Mouse (Mus musculus) thymus, adult 2 months (tissue): Measurements from ENCODE around the gene Mcm10. TPM values are rescaled to one million over a fixed set of nuclear protein-coding genes. Genes with fewer than 3 reads are reported as not detected.

Experiments used
- DNase-seq: peaks from one replicate; pipeline ENCODE4 v3.0.0; 2021
- H3K27ac ChIP-seq: fragments of 200-500 bp; 2 replicates; pipeline ENCODE4 v1.5.1; 2012; ENCODE audit warnings: low read length, control low read depth; ENCODE audit not compliant: control insufficient read depth, insufficient read depth
- H3K27me3 ChIP-seq: fragments of 200-500 bp; 2 replicates; pipeline ENCODE4 v1.6.1; 2012; ENCODE audit warnings: mild to moderate bottlenecking, low read length, moderate library complexity, mixed read lengths; ENCODE audit not compliant: control insufficient read depth, insufficient read depth
- H3K36me3 ChIP-seq: fragments of 200-500 bp; 2 replicates; pipeline ENCODE4 v1.6.1; 2012; ENCODE audit warnings: mild to moderate bottlenecking, low read length, moderate library complexity; ENCODE audit not compliant: control insufficient read depth, insufficient read depth
- H3K4me1 ChIP-seq: fragments of 200-500 bp; replicated peaks from 2 replicates; pipeline ENCODE4 v1.6.1; 2012; ENCODE audit warnings: low read length; ENCODE audit not compliant: control insufficient read depth, insufficient read depth
- H3K4me3 ChIP-seq: fragments of 200-500 bp; 2 replicates; pipeline ENCODE4 v1.5.1; 2012; ENCODE audit warnings: mild to moderate bottlenecking, low read length, control low read depth, moderate library complexity; ENCODE audit not compliant: control insufficient read depth, insufficient read depth
- CTCF ChIP-seq: fragments of 200-500 bp; IDR thresholded peaks from 2 replicates; pipeline ENCODE4 v1.5.1; 2012; ENCODE audit warnings: mild to moderate bottlenecking, control low read depth, low read length, moderate library complexity, borderline replicate concordance; ENCODE audit not compliant: control insufficient read depth, poor library complexity, insufficient read depth; ENCODE audit errors: extremely low read depth
- POLR2A ChIP-seq: fragments of 200-500 bp; IDR thresholded peaks from 2 replicates; pipeline ENCODE4 v1.6.1; 2012; ENCODE audit warnings: mild to moderate bottlenecking, low read length, control low read depth, moderate library complexity; ENCODE audit not compliant: control insufficient read depth, poor library complexity, insufficient read depth; ENCODE audit errors: extremely low read depth
- WGBS: fragments of 180-500 bp; shearing (Covaris S2); methylation state at CpG from one replicate; pipeline ENCODE4 v1.1.7; 2018; 5-methylcytosine and 5-hydroxymethylcytosine counted together
- polyA plus RNA-seq: library from polyadenylated mRNA; depleted of rRNA; stranded (reverse); fragments of >200 nt; gene quantifications from 2 replicates; pipeline ENCODE4 v1.2.3, GENCODE M21; 2012; rRNA removed

Mcm10 gene
- 21.1 and 28.5 TPM in 2 replicates for polyA plus RNA-seq

DNA sequence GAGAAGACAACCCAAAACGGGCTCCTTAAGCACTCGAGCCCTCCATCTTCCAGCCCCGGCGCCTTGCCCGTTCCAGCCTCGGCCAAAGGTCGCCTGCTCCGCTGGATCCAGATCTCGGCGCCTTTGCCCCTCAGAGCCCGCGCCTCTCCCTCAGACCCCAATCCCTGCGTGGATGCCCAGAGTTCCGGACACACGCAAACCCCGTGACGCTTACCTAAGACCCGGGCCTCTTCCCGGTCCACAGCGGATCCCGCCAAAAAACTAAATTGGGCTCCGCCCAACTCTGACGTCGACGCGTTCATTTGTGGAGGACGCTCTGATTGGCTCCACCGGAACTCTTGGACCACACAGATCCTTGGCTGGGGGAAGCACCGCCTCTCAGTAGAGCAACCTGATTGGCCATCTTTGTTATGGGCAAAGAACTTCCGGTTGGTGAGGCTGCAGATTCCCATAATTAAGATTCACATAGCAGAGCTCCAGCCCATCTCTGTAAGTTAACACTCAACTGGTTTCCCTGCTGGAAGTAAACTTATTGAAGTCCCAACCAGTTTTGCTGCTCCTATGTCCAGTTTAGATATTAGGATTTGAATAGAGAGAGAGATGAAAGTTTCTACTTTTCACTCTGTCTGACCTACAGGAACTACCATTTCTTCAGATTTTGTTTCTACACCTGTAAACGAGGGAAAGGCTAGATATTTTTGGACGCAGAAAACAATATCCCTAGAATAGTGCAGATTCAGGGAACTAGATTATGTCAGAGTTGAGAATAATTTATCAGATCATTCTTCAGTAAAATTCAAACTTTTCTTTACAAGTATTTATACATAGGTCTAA lies at the start of gene Mcm10:
Mcm10 (minus strand) TSS at position 301 of the 834 bp plus-strand sequence.
- Histone ChIP-seq H3K36me3 (no peaks in the 10 kb centered on the region), H3K27me3 (no peaks in the 10 kb centered on the region), H3K4me3 (peak within 1 kb of the TSS; percentile 79), H3K4me1 (peaks cover 4% of the 10 kb centered on the region; the same call in 1 of the 2 replicates), H3K27ac (no peak within 1 kb of the TSS)
- TF ChIP-seq POLR2A (0 out of 2 replicates have a peak, but pooled peaks have one; percentile 31), CTCF (peak; percentile 52; the same call in 1 of the 2 replicates)
- DNase-seq: peak; percentile 91
- WGBS: 3% methylated on average over 32 of the region's 32 CpGs

DNA sequence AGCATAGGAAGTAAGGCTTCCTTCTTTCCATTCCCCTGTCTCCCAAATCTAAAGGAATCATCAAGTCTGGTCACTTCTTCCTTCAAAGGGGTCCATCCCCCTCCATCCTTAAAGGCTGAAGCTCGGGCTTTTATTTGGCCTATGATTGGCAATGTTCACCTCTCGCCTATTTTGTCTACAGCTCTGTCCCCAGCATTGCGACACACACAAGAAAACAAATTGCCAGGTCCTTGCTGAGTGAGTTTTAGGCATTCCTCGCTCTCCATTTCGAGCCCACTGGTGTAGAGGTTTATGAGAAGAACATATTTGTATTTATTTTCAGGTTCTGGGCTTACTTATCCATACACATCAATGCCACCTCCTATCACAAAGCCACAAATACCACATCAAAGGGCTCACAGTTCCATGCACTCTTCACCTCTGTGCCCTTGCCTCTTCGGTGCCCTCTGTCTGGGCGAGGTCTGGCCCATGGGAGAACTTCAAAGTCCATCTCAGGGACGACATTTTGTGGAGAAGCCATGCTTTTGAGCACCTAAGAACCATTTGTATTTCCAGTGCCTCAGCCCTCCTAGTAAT lies 48.6 kb upstream of the Mcm10 start:
- no peak for TF ChIP-seq POLR2A
- no peak for TF ChIP-seq CTCF
- no peak overlapping the region for H3K4me3 ChIP-seq
- peaks cover 15% of the 10 kb centered on the region for H3K4me1 ChIP-seq
- H3K36me3 ChIP-seq: no peaks in the 10 kb centered on the region
- no peaks in the 10 kb centered on the region for H3K27me3 ChIP-seq
- 59% methylated on average over 8 of the region's 8 CpGs for WGBS
- no peak overlapping the region for H3K27ac ChIP-seq
- DNase-seq: no peak

DNA sequence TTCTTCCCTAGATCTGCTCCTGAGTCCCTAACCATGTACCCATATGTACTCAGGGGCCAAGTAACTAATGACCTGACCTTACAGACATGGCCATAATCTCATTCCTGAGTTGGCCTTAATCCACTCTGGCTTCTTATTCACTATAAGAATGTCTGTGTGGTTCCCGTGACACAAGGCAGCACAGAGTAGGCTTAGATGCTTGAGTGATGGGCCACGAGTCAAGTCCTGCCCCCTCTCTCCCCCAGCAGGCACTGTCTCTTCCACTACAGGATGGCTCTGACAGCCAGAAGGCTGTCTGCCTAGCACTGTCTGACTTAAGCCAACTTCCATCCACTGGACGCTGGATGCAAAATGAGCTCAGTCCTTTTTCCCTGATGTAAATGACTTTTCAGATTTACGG lies 47.4 kb upstream of the Mcm10 start:
- WGBS: 96% methylated on average over 4 of the region's 4 CpGs
- no peak for TF ChIP-seq POLR2A
- no peak for TF ChIP-seq CTCF
- no peak for DNase-seq
- Histone ChIP-seq H3K4me3 (no peak overlapping the region), H3K4me1 (peaks cover 15% of the 10 kb centered on the region), H3K36me3 (no peaks in the 10 kb centered on the region), H3K27me3 (no peaks in the 10 kb centered on the region), H3K27ac (no peak overlapping the region)

DNA sequence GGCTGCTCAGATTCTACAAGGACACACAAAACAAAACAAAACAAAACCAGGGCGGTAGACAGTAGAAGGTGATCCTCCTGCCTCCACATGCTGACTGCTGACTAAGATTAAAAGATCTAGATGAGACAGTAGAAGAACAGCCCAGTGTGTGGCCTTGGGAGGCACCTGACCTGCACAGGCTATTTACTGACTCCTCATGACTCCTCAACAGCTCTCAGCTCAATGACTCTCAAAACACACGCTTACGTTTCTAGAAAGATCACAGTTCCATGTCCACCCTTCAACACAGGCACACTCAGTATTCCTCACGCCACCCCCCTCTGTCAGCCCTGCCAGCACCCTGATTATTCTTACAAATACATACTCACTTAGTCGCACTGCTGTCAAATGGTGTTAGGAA lies 45.8 kb upstream of the Mcm10 start:
- H3K36me3 ChIP-seq: no peaks in the 10 kb centered on the region
- no peak overlapping the region for H3K4me3 ChIP-seq
- no peak for DNase-seq
- H3K27ac ChIP-seq: no peak overlapping the region
- H3K4me1 ChIP-seq: peaks cover 4% of the 10 kb centered on the region; the same call in 1 of the 2 replicates
- TF ChIP-seq CTCF: no peak
- TF ChIP-seq POLR2A: no peak
- no peaks in the 10 kb centered on the region for H3K27me3 ChIP-seq
- 97% methylated on average over 5 of the region's 5 CpGs for WGBS

DNA sequence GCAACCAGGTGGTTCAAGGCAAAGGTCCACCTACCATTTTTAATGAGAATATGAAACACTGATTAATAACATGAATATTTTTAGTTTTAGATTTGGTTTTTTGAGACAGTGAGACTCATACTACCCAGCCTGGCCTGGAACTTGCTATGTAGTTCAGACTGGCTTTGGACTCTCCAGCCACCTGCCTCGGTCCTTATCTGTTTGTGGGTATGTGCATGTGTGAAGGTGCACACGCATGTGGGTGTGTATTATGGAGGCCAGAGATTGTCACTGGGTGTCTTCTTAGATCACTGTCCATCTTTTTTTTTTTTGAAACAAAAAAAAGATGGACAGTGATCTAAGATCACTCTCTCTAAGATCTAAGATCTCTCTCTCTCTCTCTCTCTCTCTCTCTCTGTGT lies 38.0 kb upstream of the Mcm10 start:
- no peak overlapping the region for H3K27ac ChIP-seq
- DNase-seq: no peak
- no peak for TF ChIP-seq CTCF
- TF ChIP-seq POLR2A: no peak
- no peaks in the 10 kb centered on the region for H3K4me1 ChIP-seq
- H3K27me3 ChIP-seq: no peaks in the 10 kb centered on the region
- H3K4me3 ChIP-seq: no peak overlapping the region
- H3K36me3 ChIP-seq: no peaks in the 10 kb centered on the region
- 93% methylated on average over 2 of the region's 2 CpGs for WGBS

DNA sequence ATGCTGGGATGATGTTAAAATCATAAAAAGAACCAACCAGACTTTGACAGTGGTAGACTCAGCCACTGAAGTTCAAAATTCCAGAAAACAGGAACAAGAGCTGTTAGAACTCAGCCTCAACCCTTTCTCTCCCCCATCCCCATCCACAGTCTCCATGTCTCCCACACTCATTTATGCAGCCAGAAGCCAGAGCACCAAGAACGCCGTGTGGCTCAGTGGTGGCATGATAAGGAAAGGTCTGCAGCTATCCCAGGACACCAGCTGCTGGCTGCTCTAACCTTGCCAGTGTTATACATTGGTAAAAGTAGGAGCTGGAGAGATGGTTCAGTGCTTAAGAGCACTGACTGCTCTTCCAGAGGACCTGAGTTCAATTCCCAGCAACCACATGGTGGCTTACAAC lies 34.4 kb upstream of the Mcm10 start:
- no peak for TF ChIP-seq CTCF
- no peak for TF ChIP-seq POLR2A
- H3K27ac ChIP-seq: no peak overlapping the region
- H3K27me3 ChIP-seq: no peaks in the 10 kb centered on the region
- H3K4me3 ChIP-seq: no peak overlapping the region
- DNase-seq: no peak
- no peaks in the 10 kb centered on the region for H3K36me3 ChIP-seq
- no peaks in the 10 kb centered on the region for H3K4me1 ChIP-seq
- WGBS: 95% methylated on average over 2 of the region's 2 CpGs
